Mouse (Mus musculus) heart, adult 2 months (tissue): ENCODE results near the gene Kyat1. TPM values are rescaled to one million over a fixed set of nuclear protein-coding genes. Genes with fewer than 3 reads are reported as not detected.

Source experiments
- DNase-seq, 2 experiments: peaks; one replicate each; pipeline ENCODE4 v3.0.0; 2021
- H3K27ac ChIP-seq: fragments of 200-600 bp; 2 replicates; pipeline ENCODE4 v1.8.1; 2022
- H3K27me3 ChIP-seq: fragments of 200-500 bp; 2 replicates; pipeline ENCODE4 v1.6.1; 2012; ENCODE audit warnings: mild to moderate bottlenecking, low read length, inconsistent platforms, mixed read lengths; ENCODE audit not compliant: control insufficient read depth, insufficient read depth
- H3K36me3 ChIP-seq: fragments of 200-500 bp; 2 replicates; pipeline ENCODE4 v1.6.1; 2012; ENCODE audit warnings: low read length, inconsistent platforms; ENCODE audit not compliant: control insufficient read depth, insufficient read depth
- H3K4me1 ChIP-seq: fragments of 200-500 bp; 2 replicates; pipeline ENCODE4 v1.6.1; 2011; ENCODE audit warnings: low read length; ENCODE audit not compliant: control insufficient read depth, insufficient read depth
- H3K4me3 ChIP-seq: fragments of 200-600 bp; 2 replicates; pipeline ENCODE4 v1.8.1; 2022
- H3K79me2 ChIP-seq: fragments of 200-500 bp; replicated peaks from 2 replicates; pipeline ENCODE4 v1.6.1; 2012; ENCODE audit warnings: mild to moderate bottlenecking, inconsistent platforms, low read length, moderate library complexity, mixed read lengths; ENCODE audit not compliant: control insufficient read depth, insufficient read depth
- H3K9ac ChIP-seq: fragments of 200-500 bp; 2 replicates; pipeline ENCODE4 v1.6.1; 2012; ENCODE audit warnings: low read depth, mild to moderate bottlenecking, control low read depth, inconsistent platforms, low read length, mixed read lengths
- CTCF ChIP-seq: fragments of 200-600 bp; IDR thresholded peaks from 2 replicates; pipeline ENCODE4 v1.8.1; 2022; ENCODE audit warnings: antibody characterized with exemption, mild to moderate bottlenecking, moderate library complexity
- EP300 ChIP-seq: fragments of 200-500 bp; IDR thresholded peaks from 2 replicates; pipeline ENCODE4 v1.6.1; 2011; ENCODE audit warnings: low read depth, low read length, control low read depth; ENCODE audit not compliant: insufficient read depth
- POLR2A ChIP-seq: fragments of 200-500 bp; IDR thresholded peaks from 2 replicates; pipeline ENCODE4 v1.6.1; 2011; ENCODE audit warnings: mild to moderate bottlenecking, low read depth, low read length, control low read depth; ENCODE audit not compliant: insufficient read depth
- WGBS: fragments of 180-500 bp; shearing (Covaris S2); methylation state at CpG from one replicate; pipeline ENCODE4 v1.1.7; 2018; 5-methylcytosine and 5-hydroxymethylcytosine counted together
- intact Hi-C: fragments of 180-260 bp; cut with DNase I; formaldehyde crosslinking; loops from one replicate; pipeline ENCODE4 v1.15.1; 2025
- polyA plus RNA-seq: library from polyadenylated mRNA; depleted of rRNA; stranded (reverse); fragments of >200 nt; gene quantifications from 2 replicates; pipeline ENCODE4 v1.2.3, GENCODE M21; 2012
- total RNA-seq, 2 experiments: library from RNA; stranded (reverse); gene quantifications; 2 replicates each; pipeline ENCODE4 v1.2.3; 2021

The Kyat1 gene
- total and polyA plus RNA-seq, 3 experiments = 32.1 to 57.5 (median 35.7) TPM

GRCm38 (mm10) chr2:30236426-30237198 is 31.0 kb upstream of the Kyat1 start:
- TF ChIP-seq EP300 (no peak), POLR2A (no peak), CTCF (no peak)
- Histone ChIP-seq H3K4me3 (peak overlapping the region; percentile 81), H3K27me3 (no peaks in the 10 kb centered on the region), H3K79me2 (no peaks in the 10 kb centered on the region; the same call in 1 of the 2 replicates), H3K9ac (peak overlapping the region; percentile 62), H3K36me3 (peaks cover 14% of the 10 kb centered on the region), H3K4me1 (peaks cover 25% of the 10 kb centered on the region), H3K27ac (peak overlapping the region; percentile 98)
- WGBS = 3% methylated on average over 18 of the region's 18 CpGs
- intact Hi-C loops = loop anchor here (1.0 to 2.0 kb wide), 3 partner anchors 30 to 60 kb away; no protein-coding TSS in a partner anchor
- peak in 1 of 2 experiments; percentile 21 for DNase-seq

GRCm38 (mm10) chr2:30235593-30235992 is 29.9 kb upstream of the Kyat1 start:
- no peaks in the 10 kb centered on the region for H3K27me3 ChIP-seq
- H3K4me1 ChIP-seq = peaks cover 17% of the 10 kb centered on the region
- H3K36me3 ChIP-seq = peaks cover 4% of the 10 kb centered on the region
- intact Hi-C loops = no loop called here
- H3K27ac ChIP-seq = no peak overlapping the region
- no peak for DNase-seq
- H3K9ac ChIP-seq = no peak overlapping the region
- H3K79me2 ChIP-seq = no peaks in the 10 kb centered on the region; the same call in 1 of the 2 replicates
- WGBS = 69% methylated on average over 5 of the region's 5 CpGs
- TF ChIP-seq POLR2A (no peak), EP300 (no peak), CTCF (no peak)
- H3K4me3 ChIP-seq = no peak overlapping the region

- Histone ChIP-seq H3K27ac (no peak overlapping the region), H3K36me3 (no peaks in the 10 kb centered on the region), H3K27me3 (no peaks in the 10 kb centered on the region), H3K4me1 (peaks cover 1% of the 10 kb centered on the region; the same call in 1 of the 2 replicates), H3K4me3 (no peak overlapping the region), H3K9ac (no peak overlapping the region), H3K79me2 (no peaks in the 10 kb centered on the region)
- TF ChIP-seq EP300 = no peak
- TF ChIP-seq POLR2A = no peak
- no peak for TF ChIP-seq CTCF
- intact Hi-C loops = no loop called here
- no peak for DNase-seq
- 97% methylated on average over 5 of the region's 5 CpGs for WGBS
Observed at GRCm38 (mm10) chr2:30216293-30216692, 10.6 kb upstream of the Kyat1 start.

GRCm38 (mm10) chr2:30215493-30215892 is 9.8 kb upstream of the Kyat1 start:
- Histone ChIP-seq H3K79me2 (no peaks in the 10 kb centered on the region), H3K4me3 (no peak overlapping the region), H3K27me3 (no peaks in the 10 kb centered on the region), H3K36me3 (no peaks in the 10 kb centered on the region), H3K9ac (no peak overlapping the region), H3K4me1 (peaks cover 1% of the 10 kb centered on the region; the same call in 1 of the 2 replicates), H3K27ac (peak overlapping the region; percentile 49)
- 50% methylated on average over 6 of the region's 6 CpGs for WGBS
- TF ChIP-seq CTCF (no peak), EP300 (peak; percentile 74)
- peak in 1 of 2 experiments; percentile 44 for DNase-seq
- intact Hi-C loops = no loop called here

- WGBS = 74% methylated on average over 3 of the region's 3 CpGs
- TF ChIP-seq POLR2A (no peak), EP300 (no peak), CTCF (no peak)
- Histone ChIP-seq H3K27ac (peak overlapping the region; percentile 49), H3K79me2 (no peaks in the 10 kb centered on the region), H3K36me3 (no peaks in the 10 kb centered on the region), H3K9ac (no peak overlapping the region), H3K27me3 (no peaks in the 10 kb centered on the region), H3K4me1 (peaks cover 1% of the 10 kb centered on the region; the same call in 1 of the 2 replicates), H3K4me3 (no peak overlapping the region)
- intact Hi-C loops = no loop called here
- peak in 1 of 2 experiments; percentile 27 for DNase-seq
Observed at GRCm38 (mm10) chr2:30214745-30215144, 9.1 kb upstream of the Kyat1 start.

- TF ChIP-seq POLR2A = no peak
- no peak for TF ChIP-seq EP300
- no peak for TF ChIP-seq CTCF
- Histone ChIP-seq H3K79me2 (no peaks in the 10 kb centered on the region), H3K9ac (no peak overlapping the region), H3K36me3 (no peaks in the 10 kb centered on the region), H3K4me3 (no peak overlapping the region), H3K27ac (no peak overlapping the region), H3K27me3 (no peaks in the 10 kb centered on the region), H3K4me1 (peaks cover 1% of the 10 kb centered on the region; the same call in 1 of the 2 replicates)
- 37% methylated on average over 1 of the region's 1 CpGs for WGBS
- no peak for DNase-seq
- intact Hi-C loops = no loop called here
Observed at GRCm38 (mm10) chr2:30212951-30213350, 7.3 kb upstream of the Kyat1 start.
